Mouse (Mus musculus): ENCODE results near the gene Kdm8. TPM values are rescaled to one million over a fixed set of nuclear protein-coding genes. Genes with fewer than 3 reads are reported as not detected.

Gene Kdm8
- polyA plus RNA-seq, 1 experiment from 2014 or later: 9.0 TPM

GRCm38 (mm10) chr7:125511432-125511831 lies 67.0 kb downstream of the Kdm8 start:
- Histone ChIP-seq H3K9ac (no peak overlapping the region), H3K9me3 (no peaks in the 10 kb centered on the region), H3K27ac (no peak overlapping the region), H3K36me3 (no peaks in the 10 kb centered on the region), H3K4me2 (replicated peaks) (no peak overlapping the region), H3K27me3 (replicated peaks) (no peaks in the 10 kb centered on the region), H3K4me3 (replicated peaks) (no peak overlapping the region), H3K4me1 (replicated peaks) (no peaks in the 10 kb centered on the region)
- 63% methylated on average over 5 of the region's 5 CpGs for WGBS
- no peak for ATAC-seq

GRCm38 (mm10) chr7:125511852-125512251 lies 67.4 kb downstream of the Kdm8 start:
- 61% methylated on average over 2 of the region's 2 CpGs for WGBS
- ATAC-seq: no peak
- no peaks in the 10 kb centered on the region for H3K27me3 ChIP-seq (replicated peaks)
- H3K27ac ChIP-seq: no peak overlapping the region
- no peaks in the 10 kb centered on the region for H3K4me1 ChIP-seq (replicated peaks)
- H3K9ac ChIP-seq: no peak overlapping the region
- no peak overlapping the region for H3K4me2 ChIP-seq (replicated peaks)
- H3K36me3 ChIP-seq: no peaks in the 10 kb centered on the region
- H3K4me3 ChIP-seq (replicated peaks): no peak overlapping the region
- no peaks in the 10 kb centered on the region for H3K9me3 ChIP-seq

Other genes with a start within 250 kb of the Kdm8 start
- 120 TPM in 2 replicates for gene Nsmce1, start 46.9 kb downstream of the Kdm8 start, polyA plus RNA-seq (2015; fragmentation: Nextera tagmentation; extraction: Ambion mirVana)
- 10.4 and 11.8 TPM in 2 replicates for gene Il4ra, start 107.4 kb downstream of the Kdm8 start, polyA plus RNA-seq (2015; fragmentation: Nextera tagmentation; extraction: Ambion mirVana)
- 0.32 and 0.52 TPM in 2 replicates for gene Il21r, start 158.8 kb downstream of the Kdm8 start, polyA plus RNA-seq (2015; fragmentation: Nextera tagmentation; extraction: Ambion mirVana)

All from intestine, embryonic 15.5 days (tissue).